Mouse (Mus musculus): Measurements from ENCODE around the gene Zfp865.

DNA sequence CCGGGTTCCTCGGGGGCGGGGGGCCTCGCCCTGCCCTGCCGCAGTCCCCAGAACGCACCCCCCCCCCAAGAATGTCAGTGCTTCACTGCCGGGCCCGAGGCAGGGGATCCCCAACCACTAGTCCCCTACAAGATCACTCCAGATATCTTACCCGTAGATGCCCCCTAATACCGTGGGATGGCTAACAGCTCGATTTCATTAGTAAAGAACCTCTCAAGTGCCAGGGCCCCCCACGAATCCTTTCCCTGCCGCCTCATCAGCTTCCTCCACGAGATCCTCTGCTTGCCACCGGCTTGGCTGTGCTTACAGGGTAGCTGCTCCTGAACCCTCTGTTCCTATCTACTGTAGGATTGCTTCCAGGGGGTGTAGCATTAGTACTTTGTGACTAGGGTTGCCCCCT, 509 bp downstream of the Zfp865 start:
- TF ChIP-seq CTCF (IDR thresholded peaks at IDR 0.05; ENCODE audit: extremely low read depth, insufficient read depth, insufficient read length, insufficient replicate concordance) (no peak), POLR2A (IDR thresholded peaks at IDR 0.05; ENCODE audit: low read depth, low read length) (no peak)
